8 mouse cellular contexts compared by ENCODE assay signal in genomic region chr10:67538106-67538505, GRCm38 (mm10). TPM values are rescaled to one million over a fixed set of nuclear protein-coding genes. Genes with fewer than 3 reads are reported as not detected.
DNase-seq lines count a peak whose midpoint lies in the region; ATAC-seq and TF ChIP-seq lines count a peak whose summit lies in the region.

No protein-coding gene starts in this region.

- peak overlapping the region; percentile 75 for H3K9ac ChIP-seq in ES-Bruce4 (ENCODE audit: low read depth, poor library complexity, severe bottlenecking)
- no peak overlapping the region for H3K9ac ChIP-seq in forebrain, embryonic 15.5 days (replicated peaks)
- no peak overlapping the region for H3K9ac ChIP-seq in neural tube, embryonic 12.5 days

- ATAC-seq in forebrain, embryonic 15.5 days (replicated peaks): no peak
- no peak for ATAC-seq in neural tube, embryonic 12.5 days (ENCODE audit: low FRiP score, low read depth)

- peak; percentile 27 for DNase-seq in gastrocnemius, adult 2 months
- DNase-seq in gastrocnemius, postnatal 14 days: no peak
- DNase-seq in kidney, postnatal 10 days: peak; percentile 24
- DNase-seq in left cerebral cortex, postnatal 25 days (ENCODE audit: low spot score in 2 of 2): no peak
- no peak for DNase-seq in embryo, embryonic 10.5 days (ENCODE audit: low spot score)

- H3K27me3 ChIP-seq in ES-Bruce4 (ENCODE audit: control insufficient read depth, insufficient read depth, low read length, poor library complexity, severe bottlenecking): peaks cover 31% of the 10 kb centered on the region
- peaks cover 92% of the 10 kb centered on the region for H3K27me3 ChIP-seq in forebrain, embryonic 15.5 days
- peaks cover 95% of the 10 kb centered on the region for H3K27me3 ChIP-seq in neural tube, embryonic 12.5 days (replicated peaks)

- H3K27ac ChIP-seq in gastrocnemius, adult 2 months: peak overlapping the region; percentile 89
- H3K27ac ChIP-seq in ES-Bruce4 (ENCODE audit: insufficient read depth, low read length): no peak overlapping the region
- no peak overlapping the region for H3K27ac ChIP-seq in forebrain, embryonic 15.5 days (replicated peaks)
- H3K27ac ChIP-seq in neural tube, embryonic 12.5 days: no peak overlapping the region

- TF ChIP-seq CTCF in gastrocnemius, adult 2 months (IDR thresholded peaks at IDR 0.05): no peak
- no peak for TF ChIP-seq CTCF in ES-Bruce4 (IDR thresholded peaks at IDR 0.05; ENCODE audit: low read depth, low read length)

- no peak for TF ChIP-seq EP300 in ES-Bruce4 (IDR thresholded peaks at IDR 0.05; ENCODE audit: insufficient read depth, low read depth, low read length)

- no peak for TF ChIP-seq POLR2A in ES-Bruce4 (IDR thresholded peaks at IDR 0.05; ENCODE audit: insufficient read depth, low read length)

- no peaks in the 10 kb centered on the region for H3K9me3 ChIP-seq in ES-Bruce4 (replicated peaks; ENCODE audit: control insufficient read depth, insufficient read depth, low read length, poor library complexity, severe bottlenecking)
- H3K9me3 ChIP-seq in forebrain, embryonic 15.5 days: no peaks in the 10 kb centered on the region
- H3K9me3 ChIP-seq in neural tube, embryonic 12.5 days: no peaks in the 10 kb centered on the region

- H3K4me3 ChIP-seq in gastrocnemius, adult 2 months: peak overlapping the region; percentile 77
- H3K4me3 ChIP-seq in ES-Bruce4 (ENCODE audit: low read depth, low read length): peak overlapping the region; percentile 65
- H3K4me3 ChIP-seq in forebrain, embryonic 15.5 days: peak overlapping the region; percentile 50
- peak overlapping the region; percentile 54 for H3K4me3 ChIP-seq in neural tube, embryonic 12.5 days

- intact Hi-C loops in gastrocnemius, adult 2 months (cut with DNase I): loop anchor here (1.0 to 10.0 kb wide), 4 partner anchors 10 to 633 kb away; partner anchors contain the start of gene Ado
- intact Hi-C loops in gastrocnemius, postnatal 14 days (cut with DNase I; ENCODE audit: low total_unique reads): loop anchor here (5.0 to 10.0 kb wide), 2 partner anchors 189 to 317 kb away; no protein-coding TSS in a partner anchor
- intact Hi-C loops in left cerebral cortex, postnatal 25 days (cut with DNase I): no loop called here

- H3K4me1 ChIP-seq in ES-Bruce4 (ENCODE audit: control insufficient read depth, insufficient read depth, low read length): no peaks in the 10 kb centered on the region
- peaks cover 44% of the 10 kb centered on the region for H3K4me1 ChIP-seq in forebrain, embryonic 15.5 days
- H3K4me1 ChIP-seq in neural tube, embryonic 12.5 days: peaks cover 46% of the 10 kb centered on the region

- no peaks in the 10 kb centered on the region for H3K36me3 ChIP-seq in ES-Bruce4 (ENCODE audit: control insufficient read depth, insufficient read depth, low read length, poor library complexity, severe bottlenecking)
- no peaks in the 10 kb centered on the region for H3K36me3 ChIP-seq in forebrain, embryonic 15.5 days
- no peaks in the 10 kb centered on the region for H3K36me3 ChIP-seq in neural tube, embryonic 12.5 days

- H3K4me2 ChIP-seq in forebrain, embryonic 15.5 days (replicated peaks): peak overlapping the region; percentile 89
- H3K4me2 ChIP-seq in neural tube, embryonic 12.5 days (replicated peaks): peak overlapping the region; percentile 81

- WGBS in forebrain, embryonic 15.5 days: under 1% methylated on average over 19 of the region's 19 CpGs
- under 1% methylated on average over 19 of the region's 19 CpGs for WGBS in neural tube, embryonic 12.5 days

RNA-seq across cellular contexts. Expression of gene Egr2, which starts 2.8 kb away (rescaled TPM):
- 1 to 10 TPM in 1 of 2 experiments, under 1 TPM in 1; 0.31 to 1.2 TPM for total RNA-seq in gastrocnemius, adult 2 months (2021)
- total RNA-seq in gastrocnemius, postnatal 14 days (2021): 1 to 10 TPM; 1.3 to 3.9 TPM
- 0.22 and 0.24 TPM in 2 replicates for polyA plus RNA-seq in ES-Bruce4 (2011; ENCODE audit: insufficient read depth, insufficient read length, low read depth, missing spikeins)
- polyA plus RNA-seq in forebrain, embryonic 15.5 days (2015; fragmentation: Nextera tagmentation; extraction: Ambion mirVana): 0.29 TPM in 2 replicates
- polyA plus RNA-seq in neural tube, embryonic 12.5 days (2016; fragmentation: Nextera tagmentation; extraction: Ambion mirVana): 1.5 TPM in 2 replicates
- total RNA-seq in left cerebral cortex, postnatal 25 days (2021): 10 to 100 TPM; 13.8 to 15.7 TPM

RNA-seq across cellular contexts. Expression of gene Ado, which starts 10.6 kb away (rescaled TPM):
- total RNA-seq in gastrocnemius, adult 2 months (2021): 10 to 100 TPM; 26.6 to 29.5 TPM
- total RNA-seq in gastrocnemius, postnatal 14 days (2021): 10 to 100 TPM; 17.7 to 20.8 TPM
- polyA plus RNA-seq in ES-Bruce4 (2011; ENCODE audit: insufficient read depth, insufficient read length, low read depth, missing spikeins): 32.1 and 32.4 TPM in 2 replicates
- polyA plus RNA-seq in forebrain, embryonic 15.5 days (2015; fragmentation: Nextera tagmentation; extraction: Ambion mirVana): 69.4 and 73.0 TPM in 2 replicates
- 78.0 and 81.2 TPM in 2 replicates for polyA plus RNA-seq in neural tube, embryonic 12.5 days (2016; fragmentation: Nextera tagmentation; extraction: Ambion mirVana)
- 10 to 100 TPM; 37.5 to 38.8 TPM for total RNA-seq in left cerebral cortex, postnatal 25 days (2021)

Comparison
In these comparisons a context has a peak if more than half of its experiments do, and no peak if none do; other contexts are left out.
1. DNase-seq: peak in gastrocnemius, adult 2 months (single experiment) and kidney, postnatal 10 days (single experiment); none in gastrocnemius, postnatal 14 days (single experiment), left cerebral cortex, postnatal 25 days (0 of 2) and embryo, embryonic 10.5 days (single experiment).
2. Peak in every context shown above with its lines, with median percentiles within 50 percentile points of each other: H3K4me3 ChIP-seq.